Mouse (Mus musculus) activated CD4-positive, CD25-positive, alpha-beta regulatory T cell, adult 9 weeks (primary cell): ENCODE measurements around the gene Fndc4. TPM values are rescaled to one million over a fixed set of nuclear protein-coding genes. Genes with fewer than 3 reads are reported as not detected.

Source experiments
- polyA plus RNA-seq: library from polyadenylated mRNA; unstranded; fragments of 100-300 nt; shearing (Covaris generic); gene quantifications from one replicate; pipeline ENCODE4 v1.2.1, GENCODE M21; 2017

Gene Fndc4
- polyA plus RNA-seq = not detected

GRCm38 (mm10) chr5:31295606-31296141 lies at the start of gene Fndc4:
TSS of gene Fndc4 (minus strand) at chr5:31296080.

GRCm38 (mm10) chr5:31297047-31297757 lies 1.3 kb upstream of the Fndc4 start, which contains the start of gene Gckr:
TSS of gene Gckr (plus strand) at chr5:31297443.

GRCm38 (mm10) chr5:31290521-31291360 lies 5.1 kb downstream of the Fndc4 start, which contains the start of gene Ift172:
TSS of gene Ift172 (minus strand) at chr5:31291116.

GRCm38 (mm10) chr5:31251541-31252101 lies 44.3 kb downstream of the Fndc4 start, which contains the start of gene Krtcap3:
TSS of gene Krtcap3 (plus strand) at chr5:31251691.

Other genes starting within 250 kb of the Fndc4 start
- gene Atraid, start 247.8 kb downstream of the Fndc4 start, polyA plus RNA-seq = 91.2 TPM
- 10.9 TPM for gene Slc5a6, start 247.2 kb downstream of the Fndc4 start, polyA plus RNA-seq
- 29.7 TPM for gene Cad, start 241.3 kb downstream of the Fndc4 start, polyA plus RNA-seq
- gene Dnajc5g, start 189.8 kb downstream of the Fndc4 start, polyA plus RNA-seq = not detected
- gene Slc30a3, start 187.8 kb downstream of the Fndc4 start, polyA plus RNA-seq = 0.60 TPM
- gene Trim54, start 179.4 kb downstream of the Fndc4 start, polyA plus RNA-seq = not detected
- gene Ucn, start 157.3 kb downstream of the Fndc4 start, polyA plus RNA-seq = not detected
- gene Mpv17, start 141.8 kb downstream of the Fndc4 start, polyA plus RNA-seq = 48.8 TPM
- 2.1 TPM for gene Gm29609, start 116.2 kb downstream of the Fndc4 start, polyA plus RNA-seq
- 106 TPM for gene Gtf3c2, start 115.9 kb downstream of the Fndc4 start, polyA plus RNA-seq
- 135 TPM for gene Snx17, start 102.9 kb downstream of the Fndc4 start, polyA plus RNA-seq
- 73.7 TPM for gene Eif2b4, start 102.7 kb downstream of the Fndc4 start, polyA plus RNA-seq
- 27.9 TPM for gene Zfp513, start 93.8 kb downstream of the Fndc4 start, polyA plus RNA-seq
- 57.5 TPM for gene Ppm1g, start 75.4 kb downstream of the Fndc4 start, polyA plus RNA-seq
- gene Nrbp1, start 55.2 kb downstream of the Fndc4 start, polyA plus RNA-seq = 188 TPM
- gene Gm9970, start 54.8 kb downstream of the Fndc4 start, polyA plus RNA-seq = not detected
- 37.1 TPM for gene Krtcap3, start 44.4 kb downstream of the Fndc4 start, polyA plus RNA-seq
- gene Ift172, start 5.0 kb downstream of the Fndc4 start, polyA plus RNA-seq = 14.7 TPM
- not detected for gene Gckr, start 1.4 kb upstream of the Fndc4 start, polyA plus RNA-seq
- 52.3 TPM for gene Zfp512, start 156.4 kb upstream of the Fndc4 start, polyA plus RNA-seq
- gene 4930548H24Rik, start 189.7 kb upstream of the Fndc4 start, polyA plus RNA-seq = not detected
- gene Gpn1, start 198.7 kb upstream of the Fndc4 start, polyA plus RNA-seq = 39.0 TPM
- 52.7 TPM for gene Slc4a1ap, start 230.9 kb upstream of the Fndc4 start, polyA plus RNA-seq
- 24.3 TPM for gene Supt7l, start 231.7 kb upstream of the Fndc4 start, polyA plus RNA-seq